Mouse (Mus musculus) telencephalon, adult 2 months (tissue): ENCODE measurements around the gene Ift22.
A peak's percentile ranks its signal among the peaks of the same experiment; 100 is the strongest.
"Not testable (repeated sequence)": the region's sequence is repeated elsewhere in the genome, so short reads cannot be mapped to it uniquely, and the experiment has no call there.

Experiments
- DNase-seq: peaks from one replicate; pipeline ENCODE4 v3.0.0-alpha.2; 2011; ENCODE audit warnings: low read depth, low spot score

Ift22 gene

GRCm38 (mm10) chr5:136905630-136906029, 2.3 kb upstream of the Ift22 start:
- no peak for DNase-seq

- DNase-seq, result no peak
Measured at GRCm38 (mm10) chr5:136907587-136907986, 363 bp upstream of the Ift22 start.

GRCm38 (mm10) chr5:136914183-136914582, 6.2 kb downstream of the Ift22 start:
- no peak for DNase-seq

GRCm38 (mm10) chr5:136917613-136918242, 9.8 kb downstream of the Ift22 start:
- DNase-seq, result no peak

GRCm38 (mm10) chr5:136918655-136919472, 10.9 kb downstream of the Ift22 start:
- peak; percentile 93 for DNase-seq

GRCm38 (mm10) chr5:136919546-136920301, 11.8 kb downstream of the Ift22 start:
- no peak for DNase-seq

- no peak for DNase-seq
Measured at GRCm38 (mm10) chr5:136922830-136923229, 14.9 kb downstream of the Ift22 start.

GRCm38 (mm10) chr5:136923751-136924478, 16.0 kb downstream of the Ift22 start:
- DNase-seq, result no peak

- DNase-seq, result peak; percentile 69
Measured at GRCm38 (mm10) chr5:136929073-136929472, 21.1 kb downstream of the Ift22 start.

- DNase-seq, result peak; percentile 21
Measured at GRCm38 (mm10) chr5:136931896-136932295, 23.9 kb downstream of the Ift22 start.

GRCm38 (mm10) chr5:136932956-136933355, 25.0 kb downstream of the Ift22 start:
- DNase-seq, result no peak

- DNase-seq, result no peak
Measured at GRCm38 (mm10) chr5:136933930-136934329, 26.0 kb downstream of the Ift22 start.

- no peak for DNase-seq
Measured at GRCm38 (mm10) chr5:136935905-136936695, 28.1 kb downstream of the Ift22 start.

GRCm38 (mm10) chr5:136936750-136937149, 28.8 kb downstream of the Ift22 start:
- no peak for DNase-seq

- no peak for DNase-seq
Measured at GRCm38 (mm10) chr5:136937621-136938020, 29.7 kb downstream of the Ift22 start.

GRCm38 (mm10) chr5:136939284-136939683, 31.3 kb downstream of the Ift22 start:
- DNase-seq, result no peak

GRCm38 (mm10) chr5:136940029-136940428, 32.1 kb downstream of the Ift22 start:
- DNase-seq, result not testable (repeated sequence)

- DNase-seq, result no peak
Measured at GRCm38 (mm10) chr5:136940845-136941560, 33.1 kb downstream of the Ift22 start.

- DNase-seq, result no peak
Measured at GRCm38 (mm10) chr5:136942781-136943180, 34.8 kb downstream of the Ift22 start.

- no peak for DNase-seq
Measured at GRCm38 (mm10) chr5:136943382-136943781, 35.4 kb downstream of the Ift22 start.
